In the genomic region with DNA sequence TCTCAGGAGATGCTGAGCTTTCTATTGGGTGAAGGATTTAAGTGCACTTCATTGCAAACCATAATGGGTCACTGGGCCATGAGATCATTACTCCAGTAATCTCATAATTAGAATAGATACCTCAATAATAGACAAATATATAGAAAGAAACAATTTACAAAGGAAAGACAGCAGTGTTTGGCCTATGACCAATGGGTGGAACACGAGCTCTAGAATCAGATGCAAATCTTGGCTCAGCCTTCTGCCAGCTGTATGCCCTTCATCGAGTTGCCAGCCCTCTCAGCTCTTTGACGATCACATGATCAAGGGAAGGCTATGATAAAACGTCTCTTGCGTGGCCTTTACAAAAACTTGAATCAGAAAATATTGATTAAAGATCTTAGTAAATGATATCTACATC, we compare ENCODE assay signal across 22 mouse cellular contexts.
A peak's percentile ranks its signal among the peaks of the same experiment; 100 is the strongest.
DNase-seq lines count a peak whose midpoint lies in the region; ATAC-seq and TF ChIP-seq lines count a peak whose summit lies in the region.
"Had no signal": no experiment of that assay in that cellular context is flagged by ENCODE, and none has a peak within 500 bp of the region (broad histone marks: within the 10 kb centered on the region; RNA-seq: fewer than 3 reads in every experiment).

No protein-coding gene starts in this region.

- H3K4me1 ChIP-seq in kidney, adult 2 months (ENCODE audit: control insufficient read depth, insufficient read depth, low read length) = no peaks in the 10 kb centered on the region
- no peaks in the 10 kb centered on the region; the same call in 1 of the 2 replicates for H3K4me1 ChIP-seq in lung, embryonic 16.5 days (replicated peaks; ENCODE audit: control insufficient read depth, insufficient read depth, low read length)
- H3K4me1 ChIP-seq in brown adipose tissue, adult 24 weeks (ENCODE audit: control insufficient read depth, insufficient read depth, insufficient read length, low read length) = no peaks in the 10 kb centered on the region
- no peaks in the 10 kb centered on the region for H3K4me1 ChIP-seq in midbrain, embryonic 15.5 days
- H3K4me1 ChIP-seq: embryonic facial prominence, embryonic 15.5 days; heart, embryonic 13.5 days; hindbrain, embryonic 12.5 days had no signal

- no peaks in the 10 kb centered on the region for H3K36me3 ChIP-seq in kidney, adult 2 months (ENCODE audit: control insufficient read depth, insufficient read depth, low read length)
- no peaks in the 10 kb centered on the region for H3K36me3 ChIP-seq in lung, embryonic 16.5 days (ENCODE audit: control insufficient read depth, insufficient read depth, low read length)
- H3K36me3 ChIP-seq in midbrain, embryonic 15.5 days (replicated peaks) = no peaks in the 10 kb centered on the region
- H3K36me3 ChIP-seq: embryonic facial prominence, embryonic 15.5 days; forebrain, embryonic 10.5 days; G1E; heart, embryonic 13.5 days; hindbrain, embryonic 12.5 days had no signal

- H3K27ac ChIP-seq in kidney, adult 2 months (ENCODE audit: insufficient read depth, low read depth, low read length) = peak overlapping the region; percentile 59; the same call in 1 of the 2 replicates
- peak overlapping the region; percentile 67 for H3K27ac ChIP-seq in lung, embryonic 16.5 days (ENCODE audit: low read length)
- H3K27ac ChIP-seq in brown adipose tissue, adult 24 weeks (replicated peaks; ENCODE audit: low read depth, low read length) = peak overlapping the region; percentile 53; the same call in 1 of the 2 replicates
- H3K27ac ChIP-seq in midbrain, embryonic 15.5 days = no peak overlapping the region
- H3K27ac ChIP-seq: embryonic facial prominence, embryonic 15.5 days; forebrain, embryonic 10.5 days; heart, embryonic 13.5 days; hindbrain, embryonic 12.5 days had no signal

- no peak for ATAC-seq in lung, embryonic 16.5 days (ENCODE audit: low read depth)
- no peak for ATAC-seq in midbrain, embryonic 15.5 days (replicated peaks)
- ATAC-seq: CD4-positive, CD25-positive, alpha-beta regulatory T cell, adult 4 months; forebrain, embryonic 14.5 days; hindbrain, embryonic 16.5 days had no signal

- peak; percentile 36 to 41 for DNase-seq in cerebellum, postnatal 10 days
- DNase-seq in cerebellum, adult 9-10 months = no peak
- DNase-seq in kidney, adult 2 months = no peak
- no peak for DNase-seq in kidney, postnatal 4 days
- DNase-seq in lung, postnatal 14 days = no peak
- DNase-seq: B cell, adult 2 months; cerebellum, adult 18-20 months; cerebellum, postnatal 14 days; embryo, embryonic 11 days; heart, postnatal 4 days had no signal

- no peak overlapping the region for H3K4me3 ChIP-seq in kidney, adult 2 months (ENCODE audit: insufficient read depth, low read depth, low read length)
- H3K4me3 ChIP-seq in lung, embryonic 16.5 days (ENCODE audit: low read length) = no peak overlapping the region
- peak overlapping the region; percentile 46; the same call in 1 of the 2 replicates for H3K4me3 ChIP-seq in brown adipose tissue, adult 24 weeks (ENCODE audit: insufficient read depth, low read depth, low read length)
- no peak overlapping the region for H3K4me3 ChIP-seq in midbrain, embryonic 15.5 days
- H3K4me3 ChIP-seq: embryonic facial prominence, embryonic 15.5 days; erythroblast, embryonic 14.5 days; forebrain, embryonic 10.5 days; heart, embryonic 13.5 days; hindbrain, embryonic 12.5 days had no signal

- no peak for TF ChIP-seq CTCF in kidney, adult 2 months (conservative IDR thresholded peaks at IDR 0.05; ENCODE audit: insufficient read depth, insufficient read length, low read depth, low read length)

- H3K4me2 ChIP-seq in lung, embryonic 16.5 days (ENCODE audit: low read depth, low read length) = no peak overlapping the region
- H3K4me2 ChIP-seq in midbrain, embryonic 15.5 days = no peak overlapping the region
- H3K4me2 ChIP-seq: embryonic facial prominence, embryonic 15.5 days; heart, embryonic 13.5 days; hindbrain, embryonic 12.5 days had no signal

- H3K9ac ChIP-seq in lung, embryonic 16.5 days (ENCODE audit: low read length) = no peak overlapping the region
- no peak overlapping the region for H3K9ac ChIP-seq in midbrain, embryonic 15.5 days
- H3K9ac ChIP-seq: embryonic facial prominence, embryonic 15.5 days; heart, embryonic 13.5 days; hindbrain, embryonic 12.5 days had no signal

- no peaks in the 10 kb centered on the region for H3K27me3 ChIP-seq in kidney, adult 2 months (replicated peaks; ENCODE audit: control insufficient read depth, insufficient read depth, low read length)
- no peaks in the 10 kb centered on the region for H3K27me3 ChIP-seq in lung, embryonic 16.5 days (ENCODE audit: control insufficient read depth, insufficient read depth, low read depth, low read length)
- H3K27me3 ChIP-seq in midbrain, embryonic 15.5 days (replicated peaks) = no peaks in the 10 kb centered on the region
- H3K27me3 ChIP-seq: embryonic facial prominence, embryonic 15.5 days; heart, embryonic 13.5 days; hindbrain, embryonic 12.5 days had no signal

- WGBS in kidney, adult 2 months = 74% methylated on average over 5 of the region's 5 CpGs
- WGBS in lung, embryonic 16.5 days = 67% methylated on average over 5 of the region's 5 CpGs
- 84% methylated on average over 5 of the region's 5 CpGs for WGBS in midbrain, embryonic 15.5 days

- H3K9me3 ChIP-seq in lung, embryonic 16.5 days (ENCODE audit: control insufficient read depth, low read length) = no peaks in the 10 kb centered on the region
- H3K9me3 ChIP-seq in midbrain, embryonic 15.5 days = no peaks in the 10 kb centered on the region
- H3K9me3 ChIP-seq: embryonic facial prominence, embryonic 15.5 days; heart, embryonic 13.5 days; hindbrain, embryonic 12.5 days had no signal

- no peak for TF ChIP-seq POLR2A in kidney, adult 2 months (IDR thresholded peaks at IDR 0.05; ENCODE audit: low read depth, low read length)

Comparison
In these comparisons a context has a peak if more than half of its experiments do, and no peak if none do; other contexts are left out.
1. DNase-seq: peak in cerebellum, postnatal 10 days (2 of 2); none in cerebellum, adult 9-10 months (single experiment), kidney, adult 2 months (single experiment), kidney, postnatal 4 days (0 of 2) and lung, postnatal 14 days (single experiment).